Mouse (Mus musculus): ENCODE measurements around the gene Hist1h4f. TPM values are rescaled to one million over a fixed set of nuclear protein-coding genes. Genes with fewer than 3 reads are reported as not detected.
"Not testable (repeated sequence)": the region's sequence is repeated elsewhere in the genome, so short reads cannot be mapped to it uniquely, and the experiment has no call there.

Hist1h4f gene
- total RNA-seq, 2 experiments from 2014 or later = 135 to 161 TPM

GRCm38 (mm10) chr13:23556906-23557305 lies 5.5 kb upstream of the Hist1h4f start:
- DNase-seq (ENCODE audit: low spot score in 2 of 2) = no peak

DNA sequence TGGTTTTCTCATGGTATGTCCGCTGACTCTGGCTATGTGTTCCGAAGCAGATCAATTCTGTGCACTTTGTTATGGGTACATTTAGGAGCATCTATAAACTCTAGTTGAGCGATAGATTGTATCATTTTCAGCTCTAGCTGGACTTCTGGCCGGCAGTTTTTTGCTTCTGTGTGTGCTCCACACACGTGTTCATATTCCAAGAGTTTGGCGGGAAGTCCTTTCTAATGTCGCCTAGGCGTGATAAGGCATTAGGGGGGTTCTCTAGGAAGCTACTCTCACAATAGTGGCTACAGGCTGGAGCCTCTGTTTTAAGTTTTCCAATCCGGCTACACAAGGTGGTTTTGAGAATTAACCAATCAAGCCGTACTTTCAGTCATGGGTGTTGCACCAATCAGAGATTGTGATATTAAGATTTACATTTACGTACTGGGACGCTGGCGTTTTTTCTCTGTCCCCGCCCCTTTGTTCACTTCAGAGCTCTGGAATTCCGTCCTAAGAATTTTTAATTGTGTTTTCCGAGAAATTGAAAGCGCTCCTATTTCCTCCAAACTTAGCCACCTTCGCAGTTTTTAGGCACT lies 4.5 kb upstream of the Hist1h4f start:
- peak; percentile 73 to 90 for DNase-seq (ENCODE audit: low spot score in 2 of 2)

DNA sequence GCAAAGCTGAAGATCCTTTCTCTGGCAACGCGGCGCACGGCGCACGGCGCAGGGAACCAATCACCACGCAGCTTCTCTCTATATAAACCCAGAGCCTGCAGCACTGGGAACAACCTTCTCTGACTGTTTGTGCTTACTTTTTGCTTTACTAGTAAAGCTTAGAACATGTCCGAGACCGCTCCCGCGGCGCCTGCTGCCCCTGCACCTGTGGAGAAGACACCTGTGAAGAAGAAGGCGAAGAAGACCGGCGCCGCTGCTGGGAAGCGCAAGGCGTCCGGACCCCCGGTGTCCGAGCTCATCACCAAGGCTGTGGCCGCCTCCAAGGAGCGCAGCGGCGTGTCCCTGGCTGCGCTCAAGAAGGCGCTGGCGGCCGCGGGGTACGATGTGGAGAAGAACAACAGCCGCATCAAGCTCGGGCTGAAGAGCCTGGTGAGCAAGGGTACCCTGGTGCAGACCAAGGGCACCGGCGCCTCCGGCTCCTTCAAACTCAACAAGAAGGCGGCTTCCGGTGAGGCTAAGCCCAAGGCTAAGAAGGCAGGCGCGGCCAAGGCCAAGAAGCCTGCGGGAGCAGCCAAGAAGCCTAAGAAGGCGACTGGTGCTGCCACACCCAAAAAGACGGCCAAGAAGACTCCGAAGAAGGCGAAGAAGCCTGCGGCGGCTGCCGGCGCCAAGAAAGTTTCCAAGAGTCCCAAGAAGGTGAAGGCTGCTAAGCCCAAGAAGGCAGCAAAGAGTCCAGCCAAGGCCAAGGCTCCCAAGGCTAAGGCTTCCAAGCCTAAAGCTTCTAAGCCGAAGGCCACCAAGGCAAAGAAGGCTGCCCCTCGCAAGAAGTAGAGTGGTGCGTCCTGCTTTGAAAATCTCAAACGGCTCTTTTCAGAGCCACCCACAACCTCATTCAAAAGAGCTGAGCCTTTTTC lies 3.7 kb upstream of the Hist1h4f start:
- DNase-seq (ENCODE audit: low spot score in 2 of 2) = peak; percentile 73 to 90

GRCm38 (mm10) chr13:23554393-23554792 lies 2.9 kb upstream of the Hist1h4f start:
- DNase-seq (ENCODE audit: low spot score in 2 of 2) = no peak

GRCm38 (mm10) chr13:23552962-23553361 lies 1.5 kb upstream of the Hist1h4f start, which contains the start of gene Hist1h1d:
TSS of gene Hist1h1d (plus strand) at chr13:23553262.
- DNase-seq (ENCODE audit: low spot score in 2 of 2) = no peak

GRCm38 (mm10) chr13:23551931-23552914 lies 775 bp upstream of the Hist1h4f start:
- no peak for DNase-seq (ENCODE audit: low spot score in 2 of 2)

GRCm38 (mm10) chr13:23550761-23551145 lies 695 bp downstream of the Hist1h4f start:
- no peak for DNase-seq (ENCODE audit: low spot score in 2 of 2)

- no peak for DNase-seq (ENCODE audit: low spot score in 2 of 2)
Observed at GRCm38 (mm10) chr13:23546694-23547093, 4.8 kb downstream of the Hist1h4f start.

DNA sequence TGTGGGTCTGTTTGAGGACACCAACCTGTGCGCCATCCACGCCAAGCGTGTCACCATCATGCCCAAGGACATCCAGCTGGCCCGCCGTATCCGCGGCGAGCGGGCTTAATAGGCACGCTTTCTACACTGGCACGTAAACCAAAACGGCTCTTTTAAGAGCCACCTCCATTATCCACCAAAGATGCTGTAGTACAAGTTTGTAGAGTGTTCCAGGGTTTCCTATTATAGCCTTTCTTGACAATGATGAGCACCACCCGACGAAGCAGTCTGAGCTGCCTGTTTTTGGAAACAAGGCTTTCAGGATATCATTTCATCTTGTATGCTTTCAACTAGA lies 6.7 kb downstream of the Hist1h4f start:
- DNase-seq (ENCODE audit: low spot score in 2 of 2) = not testable (repeated sequence)

DNA sequence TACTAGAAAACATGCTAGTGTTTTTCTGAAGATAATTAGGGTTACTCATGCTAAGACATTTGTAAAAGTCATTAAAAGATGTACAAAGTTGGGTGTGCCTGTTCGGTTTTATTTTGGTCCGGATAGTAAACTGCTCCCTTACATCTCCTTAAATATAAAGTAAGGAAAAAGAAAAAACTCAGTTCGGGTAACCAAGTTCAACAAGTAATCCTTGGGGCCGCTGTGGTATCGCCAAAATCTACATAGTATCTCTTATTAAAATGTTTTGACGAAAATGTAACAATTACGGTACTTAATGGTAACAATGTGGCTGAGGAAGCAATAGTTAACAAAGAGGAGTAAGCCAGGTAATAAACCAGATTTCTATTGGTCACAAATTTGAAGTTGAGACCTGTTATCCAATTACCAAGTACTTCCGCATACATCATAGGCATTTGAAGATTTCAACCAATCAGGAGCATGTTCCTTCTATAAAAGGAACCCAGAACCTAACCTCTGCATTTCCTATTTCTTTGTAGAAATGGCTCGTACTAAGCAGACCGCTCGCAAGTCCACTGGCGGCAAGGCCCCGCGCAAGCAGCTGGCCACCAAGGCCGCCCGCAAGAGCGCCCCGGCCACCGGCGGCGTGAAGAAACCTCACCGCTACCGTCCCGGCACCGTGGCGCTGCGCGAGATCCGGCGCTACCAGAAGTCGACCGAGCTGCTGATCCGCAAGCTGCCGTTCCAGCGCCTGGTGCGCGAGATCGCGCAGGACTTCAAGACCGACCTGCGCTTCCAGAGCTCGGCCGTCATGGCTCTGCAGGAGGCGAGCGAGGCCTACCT lies 7.3 kb downstream of the Hist1h4f start, which contains the start of gene Hist1h3f:
Gene Hist1h3f, plus strand, starts transcription at position 88 of the 822 bp plus-strand sequence.
- DNase-seq (ENCODE audit: low spot score in 2 of 2) = peak; percentile 69 to 91

DNA sequence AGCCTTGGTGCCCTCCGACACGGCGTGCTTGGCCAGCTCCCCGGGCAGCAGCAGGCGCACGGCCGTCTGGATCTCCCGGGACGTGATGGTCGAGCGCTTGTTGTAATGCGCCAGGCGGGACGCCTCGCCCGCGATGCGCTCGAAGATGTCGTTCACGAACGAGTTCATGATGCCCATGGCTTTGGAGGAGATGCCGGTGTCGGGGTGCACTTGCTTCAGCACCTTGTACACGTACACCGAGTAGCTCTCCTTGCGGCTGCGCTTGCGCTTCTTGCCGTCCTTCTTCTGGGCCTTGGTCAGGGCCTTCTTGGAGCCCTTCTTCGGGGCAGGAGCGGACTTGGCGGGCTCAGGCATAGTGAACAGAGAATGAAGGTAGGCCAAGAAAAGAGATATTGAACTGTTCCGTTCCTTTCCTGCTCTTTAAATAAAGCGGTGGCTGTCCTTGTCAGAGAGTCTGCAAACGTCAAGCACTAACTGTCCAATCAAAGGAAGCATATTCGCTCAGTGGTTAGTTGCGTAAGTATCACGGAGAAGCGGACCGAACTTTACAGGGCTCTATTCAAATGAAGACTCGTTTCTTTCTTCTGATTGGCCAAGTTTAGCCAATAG lies 8.3 kb downstream of the Hist1h4f start, which contains the start of gene Hist1h2bh:
Gene Hist1h2bh, minus strand, starts transcription at position 394 of the 609 bp plus-strand sequence.
- DNase-seq (ENCODE audit: low spot score in 2 of 2) = peak; percentile 56 to 86

- DNase-seq (ENCODE audit: low spot score in 2 of 2) = not testable (repeated sequence)
Observed at GRCm38 (mm10) chr13:23542225-23542980, 9.0 kb downstream of the Hist1h4f start.

DNA sequence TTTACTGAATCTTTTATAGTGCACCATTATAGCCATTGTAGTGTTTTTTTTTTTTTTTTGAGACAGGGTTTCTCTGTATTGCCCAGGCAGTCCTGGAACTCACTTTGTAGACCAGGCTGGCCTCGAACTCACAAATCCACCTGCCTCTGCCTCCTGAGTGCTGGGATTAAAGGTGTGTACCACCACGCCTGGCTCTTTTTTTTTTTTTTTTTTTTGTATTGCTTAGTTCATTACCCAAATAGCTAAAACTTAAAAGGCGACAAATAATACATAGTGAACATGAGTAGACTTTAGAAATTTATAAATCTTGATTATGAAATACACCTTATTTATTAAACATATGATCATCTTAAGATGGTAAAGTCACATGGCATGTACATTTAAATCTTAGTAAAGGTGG lies 10.0 kb downstream of the Hist1h4f start:
- DNase-seq (ENCODE audit: low spot score in 2 of 2) = no peak

GRCm38 (mm10) chr13:23539821-23540220 lies 11.6 kb downstream of the Hist1h4f start:
- DNase-seq (ENCODE audit: low spot score in 2 of 2) = not testable (repeated sequence)

DNA sequence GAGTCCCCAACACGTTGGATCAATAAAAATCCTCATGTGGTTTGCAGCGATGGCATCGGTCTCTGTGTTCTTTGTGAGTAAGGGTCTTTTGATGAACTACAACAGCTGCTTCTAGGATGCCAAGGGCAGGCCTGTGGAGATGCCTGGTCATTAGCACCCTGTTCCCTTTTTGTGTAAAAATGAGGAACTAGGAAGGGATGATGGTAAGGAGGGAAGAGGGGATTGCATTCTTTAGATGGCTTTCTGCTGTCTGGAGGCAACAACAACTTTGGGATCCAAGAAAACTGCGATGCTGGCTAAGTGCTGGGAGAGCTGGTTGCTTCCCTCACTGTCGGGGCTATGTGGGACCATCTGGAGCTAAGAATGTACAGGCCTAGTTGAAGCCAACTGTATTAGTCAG lies 13.2 kb downstream of the Hist1h4f start:
- DNase-seq (ENCODE audit: low spot score in 2 of 2) = no peak

DNA sequence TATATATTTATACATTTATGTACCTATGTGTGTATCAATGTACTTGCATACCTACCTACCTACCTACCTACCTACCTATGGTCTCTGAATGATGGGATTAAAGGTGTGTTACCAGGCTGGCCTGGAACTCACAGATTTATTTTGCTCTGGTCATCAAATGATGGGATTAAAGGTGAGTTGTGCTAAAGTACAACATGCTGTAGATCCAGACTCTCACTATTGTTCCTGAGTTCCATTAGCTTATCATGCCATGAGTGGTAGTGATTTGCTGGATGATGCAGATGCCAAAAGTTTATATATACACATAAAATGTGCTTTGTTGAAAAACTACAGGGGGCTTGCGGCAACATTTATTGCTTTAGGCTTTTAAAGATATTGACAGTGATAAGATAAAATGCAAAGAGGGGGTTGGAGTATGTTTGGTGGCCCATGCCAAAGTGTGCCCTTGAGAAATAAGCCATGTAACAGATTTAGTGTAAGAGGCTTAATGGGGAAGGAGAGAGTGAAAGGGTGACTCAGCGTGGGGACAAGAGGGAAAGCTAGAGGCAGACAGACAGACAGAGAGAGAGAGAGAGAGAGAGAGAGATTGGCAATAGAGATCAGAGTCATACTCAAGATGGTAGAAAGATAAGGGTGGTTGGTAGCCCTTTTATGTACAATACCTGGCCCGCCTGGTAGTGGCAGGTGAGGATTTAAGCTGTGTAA lies 14.3 kb downstream of the Hist1h4f start:
- no peak for DNase-seq (ENCODE audit: low spot score in 2 of 2)

DNA sequence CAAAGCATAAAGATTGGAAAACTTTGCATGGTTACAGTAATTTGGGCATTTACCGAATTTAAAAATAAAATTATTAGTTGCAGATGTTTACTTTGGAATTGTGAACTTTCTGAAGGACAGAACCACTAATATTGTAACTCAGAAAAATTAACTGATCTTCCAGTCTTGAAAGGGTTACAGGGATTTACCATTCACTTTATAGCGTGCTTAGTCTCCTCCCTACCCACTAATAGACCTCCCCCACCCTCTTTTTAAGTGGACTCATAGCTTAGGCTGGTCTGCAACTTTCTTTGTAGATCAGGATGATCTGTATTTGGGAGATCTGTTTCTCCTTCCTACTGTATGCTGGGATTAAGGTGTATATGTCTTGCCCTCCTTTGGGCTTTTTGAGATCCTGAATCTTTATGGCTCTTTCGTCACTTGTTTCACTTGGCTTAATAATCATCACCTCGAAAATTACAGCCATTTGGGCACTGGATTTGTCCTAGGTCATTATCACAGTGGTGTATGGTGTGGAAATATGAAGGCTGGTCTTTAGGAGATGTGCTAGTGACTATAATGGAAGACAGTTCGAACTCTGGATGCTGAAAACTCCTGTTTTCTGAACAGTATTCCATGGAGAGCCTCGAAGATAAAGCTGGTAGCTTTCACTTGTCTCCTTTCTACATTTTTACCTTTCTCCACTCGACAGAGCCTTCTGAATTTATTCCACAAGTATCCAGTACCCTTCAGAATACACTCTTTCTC lies 15.2 kb downstream of the Hist1h4f start:
- DNase-seq (ENCODE audit: low spot score in 2 of 2) = no peak

All from layer of hippocampus, adult 18-20 months (tissue).